Mouse (Mus musculus) midbrain, embryonic 14.5 days (tissue): ENCODE results near the gene Pde9a. TPM values are rescaled to one million over a fixed set of nuclear protein-coding genes. Genes with fewer than 3 reads are reported as not detected.

Experiments used
- ATAC-seq: fragments of 200-750 bp; cut with Nextera tagmentation; 2 replicates; pipeline ENCODE4 v1.8.0; 2017; ENCODE audit warnings: moderate number of reproducible peaks, moderate library complexity; ENCODE audit not compliant: low FRiP score, low TSS enrichment
- DNase-seq: peaks from one replicate; pipeline ENCODE4 v3.0.0-alpha.2; 2015
- H3K27ac ChIP-seq: fragments of 300-500 bp; sonication (generic); replicated peaks from 2 replicates; pipeline ENCODE4 v1.5.1; 2014; ENCODE audit warnings: mild to moderate bottlenecking, low read depth, low read length, moderate library complexity
- H3K27me3 ChIP-seq: fragments of 300-500 bp; sonication (generic); 2 replicates; pipeline ENCODE4 v1.6.1; 2014; ENCODE audit warnings: low read length, control low read depth, mixed read lengths; ENCODE audit not compliant: control insufficient read depth, insufficient read depth
- H3K36me3 ChIP-seq: fragments of 300-500 bp; sonication (generic); 2 replicates; pipeline ENCODE4 v1.6.1; 2014; ENCODE audit warnings: low read length, control low read depth; ENCODE audit not compliant: control insufficient read depth, insufficient read depth
- H3K4me1 ChIP-seq: fragments of 300-500 bp; sonication (generic); 2 replicates; pipeline ENCODE4 v1.6.1; 2014; ENCODE audit warnings: mild to moderate bottlenecking, antibody characterized with exemption, low read length, control low read depth; ENCODE audit not compliant: control insufficient read depth, insufficient read depth
- H3K4me2 ChIP-seq: fragments of 300-500 bp; sonication (generic); 2 replicates; pipeline ENCODE4 v1.6.1; 2014; ENCODE audit warnings: mild to moderate bottlenecking, low read length, moderate library complexity
- H3K4me3 ChIP-seq: fragments of 300-500 bp; sonication (generic); replicated peaks from 2 replicates; pipeline ENCODE4 v1.5.1; 2014; ENCODE audit warnings: low read depth, low read length
- H3K9ac ChIP-seq: fragments of 300-500 bp; sonication (generic); replicated peaks from 2 replicates; pipeline ENCODE4 v1.6.1; 2014; ENCODE audit warnings: mild to moderate bottlenecking, low read length, moderate library complexity
- H3K9me3 ChIP-seq: fragments of 300-500 bp; sonication (generic); 2 replicates; pipeline ENCODE4 v1.6.1; 2016; ENCODE audit warnings: low read length, control low read depth, mixed read lengths; ENCODE audit not compliant: control insufficient read depth
- WGBS: fragments of 180-500 bp; shearing (Covaris S2); extraction: QIAGEN DNeasy Blood & Tissue Kit; methylation state at CpG from one replicate; pipeline ENCODE4 v1.1.7; 2014; 5-methylcytosine and 5-hydroxymethylcytosine counted together
- polyA plus RNA-seq: library from polyadenylated mRNA; unstranded; fragments of >200 nt; fragmentation: Nextera tagmentation; extraction: Ambion mirVana; gene quantifications from 2 replicates; pipeline ENCODE4 v1.2.1, GENCODE M21; 2014

Gene Pde9a
- polyA plus RNA-seq, 1 experiment from 2014 or later: 36.5 TPM

GRCm38 (mm10) chr17:31479108-31479844, 93.3 kb downstream of the Pde9a start:
- no peak overlapping the region for H3K4me3 ChIP-seq
- H3K4me2 ChIP-seq: no peak overlapping the region
- H3K9ac ChIP-seq: no peak overlapping the region
- H3K27me3 ChIP-seq: no peaks in the 10 kb centered on the region
- 68% methylated on average over 11 of the region's 11 CpGs for WGBS
- no peaks in the 10 kb centered on the region for H3K9me3 ChIP-seq
- H3K27ac ChIP-seq: no peak overlapping the region
- H3K36me3 ChIP-seq: peaks cover 17% of the 10 kb centered on the region
- ATAC-seq: no peak
- H3K4me1 ChIP-seq: no peaks in the 10 kb centered on the region
- DNase-seq: no peak

GRCm38 (mm10) chr17:31486616-31487198, 100.7 kb downstream of the Pde9a start:
- 65% methylated on average over 10 of the region's 10 CpGs for WGBS
- no peak overlapping the region for H3K4me3 ChIP-seq
- ATAC-seq: no peak
- H3K27ac ChIP-seq: peak overlapping the region; percentile 71
- H3K4me2 ChIP-seq: no peak overlapping the region
- peaks cover 6% of the 10 kb centered on the region; the same call in 1 of the 2 replicates for H3K4me1 ChIP-seq
- no peaks in the 10 kb centered on the region for H3K27me3 ChIP-seq
- H3K9ac ChIP-seq: no peak overlapping the region; the same call in 1 of the 2 replicates
- no peaks in the 10 kb centered on the region for H3K36me3 ChIP-seq
- no peaks in the 10 kb centered on the region for H3K9me3 ChIP-seq
- peak; percentile 41 for DNase-seq

DNA sequence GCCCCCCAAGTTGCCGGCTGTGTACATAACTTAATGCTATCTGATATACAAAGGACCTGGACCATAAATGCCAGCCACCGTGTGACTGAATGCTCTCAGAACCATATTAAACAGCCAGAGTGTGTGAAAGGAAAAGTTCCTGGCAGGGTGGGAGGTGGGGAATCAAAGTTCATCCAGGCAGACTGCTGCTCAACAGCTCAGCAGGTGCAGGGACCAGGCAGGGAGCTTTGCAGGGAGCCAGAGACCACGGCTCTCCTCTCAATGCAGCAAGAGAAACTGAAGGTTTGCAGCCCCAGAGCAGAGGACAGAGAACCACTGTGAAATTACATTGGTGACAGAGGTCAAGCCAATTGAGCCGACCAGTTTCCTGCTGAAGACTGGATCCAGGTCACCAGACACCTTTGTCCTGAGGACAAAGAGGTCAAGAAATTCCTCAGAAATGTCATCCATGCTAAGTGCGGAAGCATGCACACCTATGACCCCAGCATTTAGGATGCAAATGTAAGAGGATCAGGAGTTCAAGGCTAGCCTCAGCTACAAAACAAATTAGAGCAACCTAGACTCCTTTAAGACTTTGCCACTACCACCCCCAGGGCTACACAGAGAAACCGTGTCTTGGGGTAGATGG, 101.5 kb downstream of the Pde9a start:
- Histone ChIP-seq H3K27ac (0 out of 2 replicates have a peak overlapping the region, but pooled peaks have one; percentile 20), H3K4me1 (peaks cover 6% of the 10 kb centered on the region; the same call in 1 of the 2 replicates), H3K27me3 (no peaks in the 10 kb centered on the region), H3K4me3 (no peak overlapping the region), H3K9ac (no peak overlapping the region), H3K9me3 (no peaks in the 10 kb centered on the region), H3K4me2 (no peak overlapping the region), H3K36me3 (no peaks in the 10 kb centered on the region)
- 14% methylated on average over 6 of the region's 6 CpGs for WGBS
- DNase-seq (no peak), ATAC-seq (no peak)

GRCm38 (mm10) chr17:31491355-31491754, 105.3 kb downstream of the Pde9a start:
- Histone ChIP-seq H3K27me3 (no peaks in the 10 kb centered on the region), H3K27ac (no peak overlapping the region), H3K4me1 (peaks cover 6% of the 10 kb centered on the region; the same call in 1 of the 2 replicates), H3K36me3 (peaks cover 15% of the 10 kb centered on the region), H3K4me2 (no peak overlapping the region), H3K4me3 (no peak overlapping the region), H3K9ac (no peak overlapping the region), H3K9me3 (no peaks in the 10 kb centered on the region)
- DNase-seq (no peak), ATAC-seq (no peak)

GRCm38 (mm10) chr17:31492416-31492815, 106.4 kb downstream of the Pde9a start:
- H3K9me3 ChIP-seq: no peaks in the 10 kb centered on the region
- no peak overlapping the region for H3K27ac ChIP-seq
- peaks cover 26% of the 10 kb centered on the region for H3K36me3 ChIP-seq
- WGBS: 2% methylated on average over 2 of the region's 2 CpGs
- no peak overlapping the region for H3K4me3 ChIP-seq
- no peaks in the 10 kb centered on the region for H3K4me1 ChIP-seq
- ATAC-seq (peak; percentile 58; the same call in 1 of the 2 replicates), DNase-seq (peak; percentile 95)
- no peak overlapping the region for H3K4me2 ChIP-seq
- no peak overlapping the region for H3K9ac ChIP-seq
- H3K27me3 ChIP-seq: no peaks in the 10 kb centered on the region

DNA sequence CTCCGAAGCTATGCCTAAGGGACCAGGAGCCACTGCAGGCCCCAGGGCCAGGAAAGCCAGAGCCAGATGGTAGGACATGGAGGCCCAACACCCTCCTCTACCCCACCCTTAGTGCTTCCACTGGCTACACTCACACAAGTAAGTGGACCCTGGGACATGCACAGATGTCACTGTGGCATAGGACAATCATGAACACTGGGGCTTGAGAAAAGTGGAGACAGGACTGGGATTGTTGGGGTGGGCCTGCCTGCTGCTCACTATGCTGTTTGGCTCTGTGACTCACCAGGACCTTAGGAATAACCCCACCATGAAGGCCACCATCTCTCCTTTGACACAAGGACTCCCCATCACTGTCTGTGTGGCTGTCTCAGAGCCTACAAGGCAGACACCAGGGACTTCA, 109.0 kb downstream of the Pde9a start:
- Histone ChIP-seq H3K9me3 (no peaks in the 10 kb centered on the region), H3K4me2 (no peak overlapping the region), H3K27me3 (no peaks in the 10 kb centered on the region), H3K36me3 (peaks cover 51% of the 10 kb centered on the region), H3K4me3 (no peak overlapping the region), H3K27ac (no peak overlapping the region), H3K9ac (no peak overlapping the region), H3K4me1 (no peaks in the 10 kb centered on the region)
- ATAC-seq (no peak), DNase-seq (no peak)
- WGBS: 86% methylated on average over 1 of the region's 1 CpGs

DNA sequence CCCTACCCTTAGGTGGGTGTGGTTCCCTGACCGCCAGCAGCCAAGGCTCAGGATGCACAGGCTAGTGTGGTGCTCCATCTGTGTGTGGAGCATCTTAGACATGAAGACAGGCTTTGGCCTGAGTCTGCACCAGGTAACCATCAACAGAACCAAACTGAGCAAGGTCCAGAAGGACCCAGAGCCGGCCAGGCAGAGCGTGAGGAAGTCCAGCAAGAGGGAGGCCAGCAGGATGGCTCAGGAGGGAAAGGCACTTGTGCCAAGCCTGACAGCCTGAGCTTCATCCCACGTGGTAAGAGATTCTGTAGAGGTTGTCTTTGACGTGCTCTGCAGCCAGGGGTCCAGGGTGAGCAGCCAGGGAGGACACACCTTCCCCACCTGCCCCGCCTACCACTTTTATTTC, 111.7 kb downstream of the Pde9a start:
- Histone ChIP-seq H3K9me3 (no peaks in the 10 kb centered on the region), H3K4me2 (no peak overlapping the region), H3K9ac (no peak overlapping the region), H3K36me3 (peaks cover 76% of the 10 kb centered on the region), H3K27ac (no peak overlapping the region), H3K27me3 (no peaks in the 10 kb centered on the region), H3K4me3 (no peak overlapping the region), H3K4me1 (no peaks in the 10 kb centered on the region)
- DNase-seq (no peak), ATAC-seq (no peak)
- WGBS: 90% methylated on average over 6 of the region's 6 CpGs

- no peak overlapping the region for H3K4me3 ChIP-seq
- no peaks in the 10 kb centered on the region for H3K9me3 ChIP-seq
- no peaks in the 10 kb centered on the region for H3K4me1 ChIP-seq
- no peak for DNase-seq
- no peaks in the 10 kb centered on the region for H3K27me3 ChIP-seq
- H3K4me2 ChIP-seq: no peak overlapping the region
- H3K9ac ChIP-seq: no peak overlapping the region
- peaks cover 92% of the 10 kb centered on the region for H3K36me3 ChIP-seq
- no peak for ATAC-seq
- 96% methylated on average over 12 of the region's 12 CpGs for WGBS
- H3K27ac ChIP-seq: no peak overlapping the region
Measured at GRCm38 (mm10) chr17:31499725-31500124, 113.7 kb downstream of the Pde9a start.
